Mouse (Mus musculus): ENCODE data around the gene Cactin. TPM values are rescaled to one million over a fixed set of nuclear protein-coding genes. Genes with fewer than 3 reads are reported as not detected.

Cactin gene
- polyA plus RNA-seq, 1 experiment from 2014 or later = 49.9 TPM

GRCm38 (mm10) chr10:81298369-81299100, 22.4 kb upstream of the Cactin start:
- Histone ChIP-seq H3K4me1 (peaks cover 74% of the 10 kb centered on the region), H3K9ac (no peak overlapping the region)
- 87% methylated on average over 17 of the region's 17 CpGs for WGBS

GRCm38 (mm10) chr10:81299585-81300351, 21.1 kb upstream of the Cactin start:
- no peak overlapping the region for H3K27ac ChIP-seq
- 83% methylated on average over 14 of the region's 14 CpGs for WGBS
- no peaks in the 10 kb centered on the region for H3K9me3 ChIP-seq
- ATAC-seq (ENCODE audit: borderline replicate concordance, extremely low read depth, low FRiP score, low TSS enrichment) = no peak
- H3K4me2 ChIP-seq = no peak overlapping the region
- no peaks in the 10 kb centered on the region; the same call in 1 of the 2 replicates for H3K36me3 ChIP-seq
- peaks cover 69% of the 10 kb centered on the region for H3K4me1 ChIP-seq
- no peak overlapping the region for H3K9ac ChIP-seq
- no peaks in the 10 kb centered on the region for H3K27me3 ChIP-seq
- H3K4me3 ChIP-seq = no peak overlapping the region

More at GRCm38 (mm10) chr10:81298369-81299100, 22.4 kb upstream of the Cactin start:
- H3K27me3 ChIP-seq = no peaks in the 10 kb centered on the region
- no peaks in the 10 kb centered on the region for H3K9me3 ChIP-seq
- peak overlapping the region; percentile 72 for H3K27ac ChIP-seq
- peak overlapping the region; percentile 3; the same call in 1 of the 2 replicates for H3K4me2 ChIP-seq
- H3K36me3 ChIP-seq = no peaks in the 10 kb centered on the region
- H3K4me3 ChIP-seq = no peak overlapping the region
- ATAC-seq (ENCODE audit: borderline replicate concordance, extremely low read depth, low FRiP score, low TSS enrichment) = no peak

GRCm38 (mm10) chr10:81300352-81300907, 20.5 kb upstream of the Cactin start:
- Histone ChIP-seq H3K9ac (no peak overlapping the region), H3K27ac (no peak overlapping the region; the same call in 1 of the 2 replicates), H3K27me3 (no peaks in the 10 kb centered on the region), H3K4me2 (no peak overlapping the region), H3K36me3 (no peaks in the 10 kb centered on the region; the same call in 1 of the 2 replicates), H3K9me3 (no peaks in the 10 kb centered on the region), H3K4me1 (peaks cover 67% of the 10 kb centered on the region), H3K4me3 (no peak overlapping the region)
- ATAC-seq (ENCODE audit: borderline replicate concordance, extremely low read depth, low FRiP score, low TSS enrichment) = no peak
- WGBS = 77% methylated on average over 9 of the region's 9 CpGs

- H3K27ac ChIP-seq = no peak overlapping the region
- H3K4me1 ChIP-seq = peaks cover 67% of the 10 kb centered on the region
- H3K4me2 ChIP-seq = no peak overlapping the region
- no peaks in the 10 kb centered on the region for H3K27me3 ChIP-seq
- WGBS = 74% methylated on average over 9 of the region's 9 CpGs
- H3K9me3 ChIP-seq = no peaks in the 10 kb centered on the region
- peaks cover 7% of the 10 kb centered on the region; the same call in 1 of the 2 replicates for H3K36me3 ChIP-seq
- H3K9ac ChIP-seq = no peak overlapping the region
- ATAC-seq (ENCODE audit: borderline replicate concordance, extremely low read depth, low FRiP score, low TSS enrichment) = no peak
- H3K4me3 ChIP-seq = no peak overlapping the region
These were observed 19.6 kb upstream of the Cactin start for GRCm38 (mm10) chr10:81301321-81301720.

- Histone ChIP-seq H3K27ac (peak overlapping the region; percentile 63), H3K4me1 (peaks cover 65% of the 10 kb centered on the region), H3K27me3 (no peaks in the 10 kb centered on the region), H3K9ac (peak overlapping the region; percentile 22; the same call in 1 of the 2 replicates), H3K4me3 (no peak overlapping the region), H3K9me3 (no peaks in the 10 kb centered on the region), H3K36me3 (peaks cover 16% of the 10 kb centered on the region), H3K4me2 (peak overlapping the region; percentile 15; the same call in 1 of the 2 replicates)
- 62% methylated on average over 4 of the region's 4 CpGs for WGBS
- no peak for ATAC-seq (ENCODE audit: borderline replicate concordance, extremely low read depth, low FRiP score, low TSS enrichment)
These were observed 18.6 kb upstream of the Cactin start for GRCm38 (mm10) chr10:81302288-81302687.

GRCm38 (mm10) chr10:81302781-81303218, 18.1 kb upstream of the Cactin start:
- Histone ChIP-seq H3K4me2 (peak overlapping the region; percentile 15; the same call in 1 of the 2 replicates), H3K27ac (peak overlapping the region; percentile 63), H3K4me3 (no peak overlapping the region), H3K36me3 (peaks cover 22% of the 10 kb centered on the region), H3K27me3 (no peaks in the 10 kb centered on the region), H3K4me1 (peaks cover 60% of the 10 kb centered on the region), H3K9ac (peak overlapping the region; percentile 11; the same call in 1 of the 2 replicates), H3K9me3 (no peaks in the 10 kb centered on the region)
- no peak for ATAC-seq (ENCODE audit: borderline replicate concordance, extremely low read depth, low FRiP score, low TSS enrichment)
- 46% methylated on average over 14 of the region's 14 CpGs for WGBS

GRCm38 (mm10) chr10:81303258-81303657, 17.6 kb upstream of the Cactin start:
- Histone ChIP-seq H3K27me3 (no peaks in the 10 kb centered on the region), H3K4me1 (peaks cover 55% of the 10 kb centered on the region), H3K27ac (peak overlapping the region; percentile 63; the same call in 1 of the 2 replicates), H3K9me3 (no peaks in the 10 kb centered on the region), H3K4me3 (no peak overlapping the region), H3K36me3 (peaks cover 26% of the 10 kb centered on the region), H3K9ac (peak overlapping the region; percentile 11; the same call in 1 of the 2 replicates), H3K4me2 (0 out of 2 replicates have a peak overlapping the region, but pooled peaks have one; percentile 15)
- 55% methylated on average over 10 of the region's 10 CpGs for WGBS
- no peak for ATAC-seq (ENCODE audit: borderline replicate concordance, extremely low read depth, low FRiP score, low TSS enrichment)

- Histone ChIP-seq H3K9me3 (no peaks in the 10 kb centered on the region), H3K4me1 (peaks cover 50% of the 10 kb centered on the region), H3K9ac (no peak overlapping the region), H3K4me3 (no peak overlapping the region), H3K27ac (no peak overlapping the region), H3K27me3 (no peaks in the 10 kb centered on the region), H3K4me2 (no peak overlapping the region), H3K36me3 (peaks cover 31% of the 10 kb centered on the region)
- WGBS = 56% methylated on average over 7 of the region's 7 CpGs
- ATAC-seq (ENCODE audit: borderline replicate concordance, extremely low read depth, low FRiP score, low TSS enrichment) = no peak
These were observed 17.1 kb upstream of the Cactin start for GRCm38 (mm10) chr10:81303761-81304160.

GRCm38 (mm10) chr10:81304597-81305238, 16.2 kb upstream of the Cactin start:
- Histone ChIP-seq H3K4me2 (no peak overlapping the region), H3K4me1 (peaks cover 43% of the 10 kb centered on the region), H3K27ac (no peak overlapping the region), H3K4me3 (no peak overlapping the region), H3K9me3 (no peaks in the 10 kb centered on the region), H3K9ac (no peak overlapping the region), H3K36me3 (peaks cover 36% of the 10 kb centered on the region), H3K27me3 (no peaks in the 10 kb centered on the region)
- WGBS = 18% methylated on average over 9 of the region's 9 CpGs
- no peak for ATAC-seq (ENCODE audit: borderline replicate concordance, extremely low read depth, low FRiP score, low TSS enrichment)

GRCm38 (mm10) chr10:81305663-81306062, 15.2 kb upstream of the Cactin start:
- Histone ChIP-seq H3K4me2 (no peak overlapping the region), H3K27me3 (no peaks in the 10 kb centered on the region), H3K36me3 (peaks cover 45% of the 10 kb centered on the region), H3K9ac (no peak overlapping the region), H3K4me3 (no peak overlapping the region), H3K27ac (no peak overlapping the region), H3K4me1 (peaks cover 33% of the 10 kb centered on the region), H3K9me3 (no peaks in the 10 kb centered on the region)
- 91% methylated on average over 14 of the region's 14 CpGs for WGBS
- no peak for ATAC-seq (ENCODE audit: borderline replicate concordance, extremely low read depth, low FRiP score, low TSS enrichment)

- Histone ChIP-seq H3K4me3 (no peak overlapping the region), H3K27ac (no peak overlapping the region), H3K9ac (no peak overlapping the region), H3K36me3 (peaks cover 51% of the 10 kb centered on the region), H3K4me2 (no peak overlapping the region), H3K27me3 (no peaks in the 10 kb centered on the region), H3K4me1 (peaks cover 30% of the 10 kb centered on the region), H3K9me3 (no peaks in the 10 kb centered on the region)
- ATAC-seq (ENCODE audit: borderline replicate concordance, extremely low read depth, low FRiP score, low TSS enrichment) = no peak
- WGBS = 84% methylated on average over 12 of the region's 12 CpGs
These were observed 14.7 kb upstream of the Cactin start for GRCm38 (mm10) chr10:81306173-81306668.
